Mouse (Mus musculus) Patski (cell line): ENCODE measurements around the gene Prodh2. TPM values are rescaled to one million over a fixed set of nuclear protein-coding genes. Genes with fewer than 3 reads are reported as not detected.

Experiments used
- ATAC-seq: fragments of 100-300 bp; one replicate; pipeline ENCODE4 v1.8.0; 2021
- CTCF ChIA-PET: fragments of 350-600 bp; sonication (Branson Sonifier 250); formaldehyde crosslinking; loops from one replicate; lab custom pipeline; 2022; ENCODE audit warnings: inconsistent platforms; lab: Charles Lee
- POLR2A ChIA-PET: fragments of 350-600 bp; sonication (Branson Sonifier 250); formaldehyde crosslinking; loops from one replicate; lab custom pipeline; 2022; ENCODE audit warnings: antibody characterized with exemption, inconsistent platforms; lab: Charles Lee
- DNase-seq: peaks from one replicate; pipeline ENCODE4 v3.0.0-alpha.2; 2011; ENCODE audit warnings: low read depth, low spot score
- H3K27me3 ChIP-seq: fragments of 371-371 bp; one replicate; pipeline ENCODE4 v1.5.1; 2021
- CTCF ChIP-seq: fragments of 100-300 bp; IDR thresholded peaks from one replicate; pipeline ENCODE4 v1.5.1; 2021
- in situ Hi-C: fragments of 300-500 bp; cut with MboI; formaldehyde crosslinking; loops from 3 replicates; pipeline ENCODE4 v1.11.1; 2018; ENCODE audit warnings: low pct_unique_long_range_greater_than_20kb, mixed read lengths
- polyA plus RNA-seq: library from polyadenylated mRNA; unstranded; gene quantifications from one replicate; pipeline ENCODE4 v1.2.3, GENCODE M21; 2021

The Prodh2 gene
- polyA plus RNA-seq, 1 experiment from 2014 or later, result 0.05 TPM

DNA sequence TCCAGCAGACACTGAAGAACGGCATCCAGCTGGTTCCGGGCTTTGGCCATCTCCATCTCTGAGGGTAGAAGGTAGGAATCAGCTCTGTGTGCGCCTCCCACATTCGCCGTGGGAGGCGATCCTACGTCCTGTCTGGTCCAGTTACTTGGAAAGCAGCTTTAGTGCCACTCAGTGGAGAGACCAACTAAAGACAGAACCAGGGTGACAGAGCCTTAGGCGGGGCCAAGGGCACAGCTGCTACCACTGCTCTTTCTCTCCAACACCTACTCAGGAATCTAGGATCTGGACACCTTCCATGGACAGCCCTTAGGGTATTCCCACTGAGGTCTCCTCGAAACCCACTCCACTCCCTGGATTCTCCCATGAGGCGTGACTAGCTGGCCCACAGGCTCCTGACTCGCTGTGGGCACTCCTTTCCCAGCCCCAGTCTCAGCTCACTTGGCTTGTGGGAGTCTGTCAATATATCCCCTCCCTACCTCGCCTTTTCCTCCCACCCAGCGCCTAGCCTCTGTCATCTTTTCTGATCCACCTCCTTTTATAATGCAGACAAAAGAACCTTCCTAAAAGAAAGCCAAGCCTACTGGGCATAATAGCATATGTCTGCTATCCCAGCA, 64.6 kb downstream of the Prodh2 start:
- in situ Hi-C loops, result loop anchor here (10.0 kb wide), 1 partner anchor 1733 kb away; the partner anchor contains the start of gene Ech1
- DNase-seq, result no peak
- CTCF ChIA-PET, result interaction anchor here (1.8 kb wide), 1 partner anchor 16 kb away, joined by 5 read pairs; no protein-coding TSS in a partner anchor
- POLR2A ChIA-PET, result interaction anchor here (1.2 to 1.5 kb wide), 3 partner anchors 10 to 30 kb away, joined by 3 to 5 read pairs (median 3); partner anchors contain the start of gene Kmt2b
- no peaks in the 10 kb centered on the region for H3K27me3 ChIP-seq
- ATAC-seq, result no peak
- TF ChIP-seq CTCF, result no peak

DNA sequence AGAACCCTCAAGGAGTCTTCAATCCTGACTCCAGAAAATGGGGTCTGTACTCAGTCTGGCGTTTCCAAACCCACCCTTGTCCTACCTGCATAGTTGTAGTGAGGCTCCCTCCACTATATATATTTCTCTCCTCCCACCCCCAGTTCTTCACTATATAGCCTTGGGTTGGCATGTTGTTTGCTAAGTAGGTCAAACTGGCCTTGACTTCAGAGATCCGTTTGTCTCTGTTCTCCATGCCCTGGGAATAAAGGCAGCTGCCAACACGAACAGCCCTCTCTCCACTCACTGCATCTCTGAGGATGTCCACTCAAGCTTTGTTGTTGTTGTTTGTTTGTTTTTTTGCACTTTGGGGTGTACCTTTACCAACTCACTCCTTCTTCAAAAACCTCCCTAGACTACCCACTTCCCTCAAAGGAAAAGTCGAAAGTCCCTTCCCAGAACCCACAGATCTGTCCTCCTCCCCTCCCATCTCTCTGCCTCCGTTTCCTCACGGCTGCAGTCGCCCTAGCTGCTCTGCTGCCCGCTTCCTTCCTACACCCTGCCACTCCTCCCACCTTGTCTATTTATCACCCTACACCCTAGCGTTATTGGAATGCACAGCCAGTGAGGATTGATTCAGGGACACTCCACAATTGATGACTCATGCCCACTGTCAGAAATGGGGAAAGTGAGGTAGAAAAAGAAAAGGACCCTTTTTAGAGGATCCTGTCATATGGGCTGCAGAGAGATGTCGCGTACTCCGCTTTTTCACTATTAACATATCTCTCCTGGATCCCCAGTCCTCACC, 65.4 kb downstream of the Prodh2 start:
- ChIA-PET CTCF (no interaction called here), POLR2A (interaction anchor here (1.1 to 1.5 kb wide), 2 partner anchors 9 to 19 kb away, joined by 3 read pairs; no protein-coding TSS in a partner anchor)
- no peak for ATAC-seq
- in situ Hi-C loops, result loop anchor here (10.0 kb wide), 1 partner anchor 1734 kb away; the partner anchor contains the start of gene Ech1
- TF ChIP-seq CTCF, result no peak
- DNase-seq, result no peak
- H3K27me3 ChIP-seq, result no peaks in the 10 kb centered on the region

DNA sequence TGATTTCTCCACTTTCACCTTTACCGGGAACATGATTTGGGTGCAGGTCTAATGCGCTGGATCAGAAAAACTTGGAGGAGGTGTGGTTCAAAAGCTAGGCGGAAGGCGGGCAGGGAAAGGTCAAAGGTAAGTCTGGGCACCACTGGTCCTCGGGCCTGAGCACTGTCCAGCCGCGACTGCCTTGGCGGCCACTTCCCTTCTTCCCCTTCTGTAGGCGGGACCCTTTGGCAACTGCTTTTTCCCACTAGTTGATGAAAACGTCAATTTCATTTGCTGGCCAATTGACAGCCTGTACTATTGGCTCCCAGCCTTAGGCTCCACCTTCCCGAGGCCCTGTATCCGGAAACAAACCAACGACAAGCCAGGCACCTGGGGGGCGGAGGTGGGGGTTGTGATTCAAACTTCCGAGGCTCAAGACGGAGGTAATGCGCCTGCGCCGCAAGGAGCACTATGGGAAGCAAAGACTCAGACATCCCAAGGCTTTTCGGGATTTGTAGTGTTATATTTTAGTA, 66.1 kb downstream of the Prodh2 start, which contains the start of gene Lin37:
Lin37 (minus strand) TSS at position 396 of the 512 bp plus-strand sequence.
- CTCF ChIA-PET, result no interaction called here
- TF ChIP-seq CTCF, result no peak
- POLR2A ChIA-PET, result interaction anchor here (0.5 to 1.5 kb wide), 3 partner anchors 8 to 202 kb away, joined by 3 read pairs; no protein-coding TSS in a partner anchor
- in situ Hi-C loops, result loop anchor here (10.0 kb wide), 1 partner anchor 1735 kb away; the partner anchor contains the start of gene Ech1
- peak; percentile 83 for ATAC-seq
- peak; percentile 95 for DNase-seq
- no peaks in the 10 kb centered on the region for H3K27me3 ChIP-seq

DNA sequence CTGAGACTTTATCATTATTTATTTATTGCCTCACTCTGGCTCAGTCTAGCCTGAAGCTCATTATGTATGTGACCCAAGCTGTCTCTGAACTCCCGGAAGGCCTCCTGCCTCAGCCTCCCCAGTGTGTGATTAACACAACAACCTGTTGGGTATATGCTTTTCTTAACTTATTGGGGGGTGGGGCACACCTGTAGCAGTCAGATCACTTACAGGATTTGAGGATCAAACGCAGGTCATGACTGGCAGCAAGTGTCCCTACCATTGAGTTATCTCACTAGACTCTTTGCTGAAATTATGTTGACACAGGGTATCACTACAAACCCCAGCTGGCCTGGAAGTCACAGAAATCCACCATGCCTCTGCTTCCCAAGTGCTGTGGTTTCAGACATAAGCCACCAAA, 66.9 kb downstream of the Prodh2 start:
- ChIA-PET CTCF (no interaction called here), POLR2A (interaction anchor here (0.5 kb wide), 1 partner anchor 203 kb away, joined by 3 read pairs; no protein-coding TSS in a partner anchor)
- ATAC-seq, result no peak

DNA sequence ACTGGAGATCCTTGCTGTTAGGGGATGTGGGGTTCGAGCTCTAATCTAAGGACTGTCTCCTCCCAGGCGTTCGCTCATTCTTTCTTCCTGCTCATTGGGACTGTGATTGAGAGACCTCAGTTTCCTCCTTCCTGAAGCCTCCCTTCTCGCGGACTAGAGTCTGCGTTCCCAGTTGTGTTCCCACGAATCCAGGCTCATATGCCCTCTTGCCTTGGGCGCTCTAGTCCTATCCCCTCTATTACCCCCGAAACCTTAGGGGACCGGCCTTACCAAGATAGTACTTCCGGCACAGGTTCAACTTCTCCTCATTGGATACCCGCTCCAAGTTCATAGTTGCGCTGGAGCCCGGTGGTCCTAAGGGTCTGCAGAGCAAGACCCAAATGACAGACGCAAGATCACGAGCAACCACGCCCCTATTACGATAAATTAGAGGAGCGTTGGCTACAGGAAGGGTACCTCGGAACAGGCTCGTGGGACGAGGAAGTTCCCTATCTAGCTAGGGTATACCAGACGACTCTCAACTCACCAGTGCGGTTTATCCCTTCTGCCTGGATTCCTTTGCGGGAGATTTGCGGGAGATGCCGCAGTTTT, 69.2 kb downstream of the Prodh2 start:
- no peaks in the 10 kb centered on the region for H3K27me3 ChIP-seq
- CTCF ChIA-PET, result no interaction called here
- POLR2A ChIA-PET, result interaction anchor here (1.1 kb wide), 1 partner anchor 10 kb away, joined by 3 read pairs; no protein-coding TSS in a partner anchor
- ATAC-seq, result no peak
- no peak for DNase-seq
- TF ChIP-seq CTCF, result no peak
- in situ Hi-C loops, result no loop called here

More for the DNA sequence above, 66.9 kb downstream of the Prodh2 start:
- in situ Hi-C loops, result no loop called here
- TF ChIP-seq CTCF, result no peak
- H3K27me3 ChIP-seq, result no peaks in the 10 kb centered on the region
- DNase-seq, result no peak

Other genes with a start within 250 kb of the Prodh2 start
- gene Thap8, start 213.5 kb upstream of the Prodh2 start, polyA plus RNA-seq, result 0.14 TPM
- gene Wdr62, start 213.2 kb upstream of the Prodh2 start, polyA plus RNA-seq, result 9.7 TPM
- gene Clip3, start 201.9 kb upstream of the Prodh2 start, polyA plus RNA-seq, result 78.3 TPM
- gene Alkbh6, start 184.9 kb upstream of the Prodh2 start, polyA plus RNA-seq, result 35.2 TPM
- 2.6 TPM for gene Syne4, start 178.8 kb upstream of the Prodh2 start, polyA plus RNA-seq
- gene E130208F15Rik, start 171.9 kb upstream of the Prodh2 start, polyA plus RNA-seq, result 3.3 TPM
- 6.4 TPM for gene Sdhaf1, start 169.7 kb upstream of the Prodh2 start, polyA plus RNA-seq
- 21.9 TPM for gene Lrfn3, start 130.8 kb upstream of the Prodh2 start, polyA plus RNA-seq
- not detected for gene Tyrobp, start 79.9 kb upstream of the Prodh2 start, polyA plus RNA-seq
- not detected for gene Hcst, start 73.8 kb upstream of the Prodh2 start, polyA plus RNA-seq
- 0.86 TPM for gene Nfkbid, start 71.9 kb upstream of the Prodh2 start, polyA plus RNA-seq
- 104 TPM for gene Aplp1, start 48.1 kb upstream of the Prodh2 start, polyA plus RNA-seq
- not detected for gene Kirrel2, start 35.9 kb upstream of the Prodh2 start, polyA plus RNA-seq
- gene Nphs1, start 35.3 kb upstream of the Prodh2 start, polyA plus RNA-seq, result not detected
- gene Arhgap33, start 41.4 kb downstream of the Prodh2 start, polyA plus RNA-seq, result 5.4 TPM
- 29.8 TPM for gene Hspb6, start 58.6 kb downstream of the Prodh2 start, polyA plus RNA-seq
- gene Proser3, start 58.7 kb downstream of the Prodh2 start, polyA plus RNA-seq, result 19.5 TPM
- gene Lin37, start 66.2 kb downstream of the Prodh2 start, polyA plus RNA-seq, result 36.4 TPM
- 47.8 TPM for gene U2af1l4, start 69.7 kb downstream of the Prodh2 start, polyA plus RNA-seq
- gene Gm49396, start 69.7 kb downstream of the Prodh2 start, polyA plus RNA-seq, result 3.6 TPM
- gene Psenen, start 70.0 kb downstream of the Prodh2 start, polyA plus RNA-seq, result 104 TPM
- gene Igflr1, start 71.8 kb downstream of the Prodh2 start, polyA plus RNA-seq, result 1.0 TPM
- 40.7 TPM for gene Kmt2b, start 95.1 kb downstream of the Prodh2 start, polyA plus RNA-seq
- 1.9 TPM for gene Zbtb32, start 105.3 kb downstream of the Prodh2 start, polyA plus RNA-seq
- gene Upk1a, start 119.2 kb downstream of the Prodh2 start, polyA plus RNA-seq, result 0.47 TPM
- 1,119 TPM for gene Cox6b1, start 132.5 kb downstream of the Prodh2 start, polyA plus RNA-seq
- gene Etv2, start 142.2 kb downstream of the Prodh2 start, polyA plus RNA-seq, result not detected
- gene Rbm42, start 156.7 kb downstream of the Prodh2 start, polyA plus RNA-seq, result 92.6 TPM
- 13.3 TPM for gene Haus5, start 171.4 kb downstream of the Prodh2 start, polyA plus RNA-seq
- gene Pmis2, start 178.0 kb downstream of the Prodh2 start, polyA plus RNA-seq, result not detected
- 0.13 TPM for gene 2200002J24Rik, start 205.3 kb downstream of the Prodh2 start, polyA plus RNA-seq
- gene Atp4a, start 218.6 kb downstream of the Prodh2 start, polyA plus RNA-seq, result not detected
- gene Tmem147, start 235.9 kb downstream of the Prodh2 start, polyA plus RNA-seq, result 177 TPM